Mouse (Mus musculus): ENCODE data around the gene Sorbs1.

Sorbs1 gene

GRCm38 (mm10) chr19:40299182-40299581, 214.4 kb downstream of the Sorbs1 start:
- DNase-seq (ENCODE audit: low read depth): no peak

- no peak for DNase-seq (ENCODE audit: low read depth)
These were observed 215.0 kb downstream of the Sorbs1 start for GRCm38 (mm10) chr19:40298574-40298973.

GRCm38 (mm10) chr19:40297798-40298144, 215.8 kb downstream of the Sorbs1 start:
- no peak for DNase-seq (ENCODE audit: low read depth)

- DNase-seq (ENCODE audit: low read depth): peak; percentile 68
These were observed 216.3 kb downstream of the Sorbs1 start for GRCm38 (mm10) chr19:40297078-40297797.

GRCm38 (mm10) chr19:40294231-40294630, 219.3 kb downstream of the Sorbs1 start:
- DNase-seq (ENCODE audit: low read depth): no peak

GRCm38 (mm10) chr19:40293791-40294190, 219.8 kb downstream of the Sorbs1 start:
- no peak for DNase-seq (ENCODE audit: low read depth)

- DNase-seq (ENCODE audit: low read depth): no peak
These were observed 223.4 kb downstream of the Sorbs1 start for GRCm38 (mm10) chr19:40290099-40290724.

GRCm38 (mm10) chr19:40288415-40288814, 225.2 kb downstream of the Sorbs1 start:
- no peak for DNase-seq (ENCODE audit: low read depth)

- DNase-seq (ENCODE audit: low read depth): no peak
These were observed 228.9 kb downstream of the Sorbs1 start for GRCm38 (mm10) chr19:40284704-40285103.

GRCm38 (mm10) chr19:40283415-40283814, 230.2 kb downstream of the Sorbs1 start:
- DNase-seq (ENCODE audit: low read depth): no peak

- no peak for DNase-seq (ENCODE audit: low read depth)
These were observed 235.1 kb downstream of the Sorbs1 start for GRCm38 (mm10) chr19:40278372-40279023.

GRCm38 (mm10) chr19:40277494-40277893, 236.1 kb downstream of the Sorbs1 start:
- no peak for DNase-seq (ENCODE audit: low read depth)

GRCm38 (mm10) chr19:40275401-40276188, 238.0 kb downstream of the Sorbs1 start:
- DNase-seq (ENCODE audit: low read depth): no peak

GRCm38 (mm10) chr19:40272674-40273073, 240.9 kb downstream of the Sorbs1 start:
- no peak for DNase-seq (ENCODE audit: low read depth)

- DNase-seq (ENCODE audit: low read depth): peak; percentile 74
These were observed 242.2 kb downstream of the Sorbs1 start, which contains the start of gene Pdlim1 for GRCm38 (mm10) chr19:40271308-40271892. Gene Pdlim1 (minus strand): TSS chr19:40271842.

- peak; percentile 37 for DNase-seq (ENCODE audit: low read depth)
These were observed 242.9 kb downstream of the Sorbs1 start for GRCm38 (mm10) chr19:40270351-40271307.

- DNase-seq (ENCODE audit: low read depth): no peak
These were observed 244.1 kb downstream of the Sorbs1 start for GRCm38 (mm10) chr19:40269526-40269925.

GRCm38 (mm10) chr19:40268493-40268892, 245.1 kb downstream of the Sorbs1 start:
- no peak for DNase-seq (ENCODE audit: low read depth)

GRCm38 (mm10) chr19:40267380-40267779, 246.2 kb downstream of the Sorbs1 start:
- peak; percentile 46 for DNase-seq (ENCODE audit: low read depth)

GRCm38 (mm10) chr19:40259485-40259884, 254.1 kb downstream of the Sorbs1 start:
- no peak for DNase-seq (ENCODE audit: low read depth)

GRCm38 (mm10) chr19:40257396-40257795, 256.2 kb downstream of the Sorbs1 start:
- DNase-seq (ENCODE audit: low read depth): no peak

All from c-Kit-positive CD71-positive TER-119-negative erythroid progenitor cells, embryonic 14.5 days (primary cell).